Mouse (Mus musculus) urinary bladder, postnatal 36 days (tissue): ENCODE data around the gene Foxk1.

Experiments used
- DNase-seq, 2 experiments: peaks; one replicate each; pipeline ENCODE4 v3.0.0; 2022; ENCODE audit warnings: low spot score in 2 of 2, mixed read lengths in 1 of 2

The Foxk1 gene

DNA sequence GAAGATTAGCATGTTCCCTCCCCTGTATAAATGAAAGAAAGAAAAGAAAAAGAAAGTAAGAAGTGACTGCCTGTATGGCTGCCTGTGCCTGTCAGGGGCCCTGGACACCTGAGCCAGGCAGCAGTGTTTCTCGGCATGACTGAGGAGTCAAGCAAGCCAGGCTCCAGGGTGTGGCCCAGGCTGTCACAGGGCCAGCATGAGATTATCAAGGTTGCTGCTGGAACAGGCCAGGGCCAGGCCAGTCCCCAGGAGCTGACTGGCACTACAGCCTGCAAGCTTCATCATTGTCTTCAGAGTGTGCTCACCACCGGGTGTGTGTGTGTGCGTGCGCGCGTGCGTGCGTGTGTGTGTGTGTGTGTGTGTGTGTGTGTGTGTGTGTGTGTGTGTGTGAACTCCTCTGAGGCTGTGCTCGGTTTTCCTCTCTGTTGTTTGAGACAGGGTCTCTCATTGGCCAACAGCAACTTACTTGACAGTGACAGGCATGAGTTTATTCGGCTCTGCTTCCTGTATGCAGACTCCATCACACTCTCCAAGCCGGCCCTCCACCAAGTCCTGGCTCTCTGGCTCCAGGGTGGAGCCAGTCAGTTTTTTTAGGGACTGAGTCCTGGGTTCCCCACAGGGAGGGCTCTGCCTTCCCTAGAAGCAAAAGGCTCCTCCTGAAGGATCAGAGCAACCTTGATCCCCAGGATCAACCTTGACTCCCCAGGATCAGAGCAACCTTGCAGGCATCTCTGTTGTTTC is 43.7 kb downstream of the Foxk1 start:
- DNase-seq: peak in 1 of 2 experiments; percentile 53

- no peak for DNase-seq
These were observed 44.4 kb downstream of the Foxk1 start for GRCm38 (mm10) chr5:142445709-142446108.

- peak; percentile 79 to 87 for DNase-seq
These were observed 46.8 kb downstream of the Foxk1 start for GRCm38 (mm10) chr5:142448076-142448475.

GRCm38 (mm10) chr5:142448623-142449022 is 47.3 kb downstream of the Foxk1 start:
- DNase-seq: no peak

GRCm38 (mm10) chr5:142450846-142451245 is 49.5 kb downstream of the Foxk1 start:
- DNase-seq: no peak

DNA sequence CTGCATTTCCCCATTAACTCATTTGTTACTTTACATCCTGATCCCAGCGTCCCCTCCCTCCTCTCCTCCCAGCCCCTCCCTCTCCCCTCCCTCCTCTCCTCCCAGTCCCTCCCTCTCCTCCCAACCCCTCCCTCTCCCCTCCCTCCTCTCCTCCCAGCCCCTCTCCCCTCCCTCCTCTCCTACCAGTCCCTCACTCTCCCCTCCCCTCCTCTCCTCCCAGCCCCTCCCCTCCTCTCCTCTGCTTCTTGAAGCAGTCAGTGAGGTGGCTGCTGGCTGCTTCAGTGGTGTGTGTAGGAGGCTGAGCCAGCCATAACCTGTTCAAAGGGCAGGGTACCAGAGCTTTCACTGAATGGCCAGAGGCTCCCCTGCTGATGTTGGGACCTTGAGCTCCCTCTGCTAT is 50.5 kb downstream of the Foxk1 start:
- no peak for DNase-seq

DNA sequence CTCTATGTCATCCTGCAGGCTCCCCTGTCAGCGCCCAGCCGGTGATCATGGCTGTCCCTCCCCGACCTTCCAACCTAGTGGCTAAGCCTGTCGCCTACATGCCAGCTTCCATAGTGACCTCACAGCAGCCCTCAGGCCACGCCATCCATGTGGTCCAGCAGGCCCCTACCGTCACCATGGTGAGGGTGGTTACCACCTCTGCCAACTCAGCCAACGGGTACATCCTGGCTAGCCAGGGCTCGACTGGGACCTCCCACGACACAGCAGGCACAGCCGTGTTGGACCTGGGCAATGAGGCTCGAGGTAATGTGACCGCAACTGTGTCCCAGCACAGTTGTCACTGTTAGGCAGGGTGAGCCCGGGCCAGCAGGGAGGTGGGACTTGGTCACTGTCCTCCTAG is 52.4 kb downstream of the Foxk1 start:
- DNase-seq: no peak

DNA sequence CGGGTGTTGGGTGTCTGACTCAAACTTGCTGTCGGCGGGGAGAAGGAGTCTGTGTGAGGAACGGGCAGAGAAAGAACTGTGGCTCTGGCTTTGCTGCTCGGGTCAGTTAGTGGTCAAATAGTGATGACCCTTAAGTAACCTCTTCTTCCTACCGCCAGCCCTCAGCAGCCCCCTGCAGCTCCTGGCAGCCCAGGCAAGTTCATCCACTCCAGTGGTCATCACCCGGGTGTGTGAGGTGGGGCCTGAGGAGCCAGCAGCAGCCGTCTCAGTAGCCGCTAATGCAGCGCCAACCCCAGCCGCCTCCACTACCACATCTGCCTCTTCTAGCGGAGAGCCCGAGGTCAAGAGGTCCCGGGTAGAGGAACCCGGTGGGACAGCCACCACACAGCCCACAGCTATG is 55.0 kb downstream of the Foxk1 start:
- no peak for DNase-seq

DNA sequence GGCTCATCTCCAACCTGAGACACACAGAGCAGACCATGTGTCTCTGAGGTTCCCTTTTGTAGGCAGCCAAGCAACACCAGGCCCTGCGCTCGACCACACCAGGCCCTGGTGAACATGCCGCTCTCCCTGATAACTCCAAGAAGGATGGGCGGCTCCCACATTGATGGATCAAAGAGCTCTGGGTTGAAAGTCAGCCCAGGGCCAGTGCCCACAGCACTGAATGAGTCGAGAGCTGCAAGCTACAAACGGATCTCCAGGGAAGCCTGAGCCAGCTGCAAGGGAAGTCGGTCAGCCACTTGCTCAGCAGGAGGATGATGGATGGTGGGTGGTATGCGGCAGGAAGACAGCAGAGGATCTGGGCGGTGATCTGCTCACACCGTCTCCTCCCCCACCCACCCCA is 56.0 kb downstream of the Foxk1 start:
- DNase-seq: no peak

DNA sequence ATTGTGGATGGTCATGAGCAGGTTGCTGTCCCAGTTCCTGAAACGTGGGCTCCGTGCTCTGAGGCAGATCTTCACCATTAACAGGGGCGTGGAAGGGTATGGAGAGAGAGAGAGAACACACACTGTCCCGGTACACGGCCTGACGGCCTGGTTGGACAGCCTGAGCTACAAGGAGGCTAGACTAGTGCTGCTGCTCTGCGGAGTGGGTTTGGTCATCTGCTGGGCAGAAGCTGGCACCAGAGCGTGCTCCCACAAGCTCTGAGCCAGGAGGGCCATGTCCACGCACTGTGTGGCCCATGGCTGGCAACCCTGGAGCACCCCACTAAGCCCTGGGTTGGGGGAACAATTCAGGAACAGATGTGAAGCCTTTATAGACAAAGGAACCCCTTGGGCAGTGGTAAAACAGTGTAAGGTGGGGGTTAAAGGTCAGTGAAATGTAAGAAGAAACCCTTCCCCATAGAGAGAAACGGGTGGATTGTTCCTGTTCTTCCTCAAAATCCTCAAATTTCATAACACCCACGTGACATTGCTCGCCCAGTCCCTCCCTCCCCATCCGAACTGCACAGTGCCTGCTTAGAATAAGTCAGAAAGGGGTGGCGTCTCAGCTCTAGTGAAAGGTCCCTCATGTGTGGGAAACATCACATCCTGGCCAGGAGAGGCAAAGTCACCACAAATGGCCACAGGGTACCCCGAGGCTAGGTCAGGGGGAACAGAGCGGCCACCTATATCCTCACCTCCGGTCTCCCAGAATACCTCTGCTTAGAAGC is 57.7 kb downstream of the Foxk1 start:
- DNase-seq: no peak

- DNase-seq: no peak
These were observed 58.5 kb downstream of the Foxk1 start for GRCm38 (mm10) chr5:142459834-142460233.

DNA sequence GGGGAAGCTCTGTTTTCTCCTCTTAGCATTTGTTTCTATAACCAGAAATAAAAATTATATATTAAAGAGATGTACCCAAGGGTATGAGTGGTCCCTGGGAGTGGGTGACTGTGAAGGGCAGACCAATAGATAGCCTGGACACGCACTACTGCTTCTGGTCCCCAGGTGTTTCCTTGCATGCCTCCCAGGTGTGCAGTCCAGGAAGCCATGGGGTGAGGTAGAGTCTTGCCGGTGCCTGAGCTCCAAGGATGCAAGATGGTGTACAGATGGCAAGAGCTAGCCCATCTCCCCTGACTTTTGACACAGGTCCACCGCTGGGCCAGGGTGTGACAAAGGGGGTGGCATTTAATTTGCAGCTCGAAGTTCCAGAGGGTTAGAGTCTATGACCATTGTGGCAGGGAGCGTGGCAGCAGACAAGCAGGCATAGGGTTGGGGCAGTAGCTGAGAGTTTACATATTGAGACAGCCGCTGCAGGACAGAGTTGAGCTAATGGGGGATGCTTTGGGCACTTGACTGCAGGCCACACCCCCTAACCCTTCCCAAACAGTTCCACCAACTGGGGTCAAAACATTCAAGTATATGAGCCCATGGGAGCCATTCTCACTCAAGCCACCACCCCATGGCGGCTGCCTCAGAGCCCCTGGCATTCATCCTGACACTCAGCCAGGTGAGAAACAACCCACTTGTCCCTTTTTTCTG is 60.8 kb downstream of the Foxk1 start:
- DNase-seq: no peak

- DNase-seq: no peak
These were observed 61.3 kb downstream of the Foxk1 start for GRCm38 (mm10) chr5:142462641-142462948.

GRCm38 (mm10) chr5:142463011-142463410 is 61.7 kb downstream of the Foxk1 start:
- no peak for DNase-seq

- DNase-seq: peak; percentile 85 to 94
These were observed 62.5 kb downstream of the Foxk1 start, which contains the start of gene Ap5z1 for GRCm38 (mm10) chr5:142463461-142464454. Gene Ap5z1 (plus strand): TSS chr5:142463944.

GRCm38 (mm10) chr5:142468375-142468774 is 67.1 kb downstream of the Foxk1 start:
- DNase-seq: no peak

DNA sequence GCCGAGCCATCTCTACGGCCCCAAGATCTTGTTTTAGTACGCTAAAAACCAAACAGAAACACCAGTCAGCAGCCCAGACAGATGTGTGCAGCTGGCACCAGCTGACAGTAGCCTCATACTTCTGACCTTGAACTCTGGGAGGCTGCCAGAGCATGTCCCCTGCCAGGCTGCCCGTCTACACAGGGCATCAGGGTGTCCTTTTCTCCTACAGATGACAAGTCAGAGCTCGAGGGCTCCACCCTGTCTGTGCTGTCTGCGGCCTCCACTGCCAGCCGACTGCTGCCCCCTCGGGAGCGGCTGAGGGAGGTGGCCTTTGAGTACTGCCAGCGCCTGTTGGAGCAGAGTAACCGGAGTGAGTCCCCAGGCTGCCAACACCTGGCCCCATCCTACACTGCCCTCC is 68.5 kb downstream of the Foxk1 start:
- DNase-seq: no peak

- DNase-seq: no peak
These were observed 72.4 kb downstream of the Foxk1 start for GRCm38 (mm10) chr5:142473696-142474095.

DNA sequence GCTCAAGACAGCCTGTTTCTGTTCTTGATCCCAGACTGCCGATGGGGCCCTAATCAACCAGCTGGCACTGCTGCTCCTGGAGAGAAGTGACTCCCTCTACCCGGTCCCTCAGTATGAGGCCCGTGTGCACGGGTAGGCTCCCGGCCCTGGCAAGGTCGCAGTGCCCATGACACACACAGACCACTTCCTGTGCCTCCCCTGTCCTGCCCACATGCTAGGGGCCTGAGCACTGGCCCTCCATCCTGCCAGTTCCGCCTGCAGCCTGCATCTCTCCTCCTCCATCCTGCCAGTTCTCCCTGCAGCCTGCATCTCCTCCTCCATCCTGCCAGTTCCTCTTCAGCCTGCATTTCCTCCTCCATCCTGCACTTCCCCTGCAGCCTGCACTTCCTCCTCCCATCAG is 74.4 kb downstream of the Foxk1 start:
- DNase-seq: no peak

DNA sequence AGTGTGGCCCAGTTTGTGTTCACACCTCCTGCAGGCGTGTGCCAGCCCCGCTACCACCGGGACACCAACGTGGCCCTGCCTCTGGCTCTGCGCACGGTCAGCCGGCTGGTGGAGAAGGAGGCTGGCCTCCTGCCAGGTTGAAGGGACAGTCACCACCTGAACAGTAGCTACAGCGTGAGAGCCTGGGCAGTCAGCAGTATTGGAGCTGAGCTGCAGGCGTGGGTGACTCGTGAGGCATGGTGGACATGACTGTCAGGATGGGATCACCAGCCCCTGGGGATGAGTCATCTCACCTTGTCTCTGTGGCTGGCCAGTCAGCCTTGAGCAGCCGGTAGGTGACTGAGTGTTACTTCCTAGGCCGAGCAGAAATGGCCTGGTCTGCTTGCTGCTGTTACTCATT is 76.0 kb downstream of the Foxk1 start:
- no peak for DNase-seq

- no peak for DNase-seq
These were observed 76.7 kb downstream of the Foxk1 start for GRCm38 (mm10) chr5:142477866-142478615.
